Mouse (Mus musculus) stomach, embryonic 14.5 days (tissue): ENCODE results near the gene Spaar. TPM values are rescaled to one million over a fixed set of nuclear protein-coding genes. Genes with fewer than 3 reads are reported as not detected.

Experiments
- ATAC-seq: fragments of 200-750 bp; cut with Nextera tagmentation; 2 replicates; pipeline ENCODE4 v1.8.0; 2017; ENCODE audit warnings: low read depth, moderate TSS enrichment; ENCODE audit not compliant: insufficient number of reproducible peaks, insufficient read depth, low FRiP score
- H3K27ac ChIP-seq: fragments of 300-500 bp; sonication (generic); 2 replicates; pipeline ENCODE4 v1.5.1; 2014; ENCODE audit warnings: mild to moderate bottlenecking, low read length, moderate library complexity, mixed read lengths
- H3K27me3 ChIP-seq: fragments of 300-500 bp; sonication (generic); 2 replicates; pipeline ENCODE4 v1.6.1; 2014; ENCODE audit warnings: low read length, control low read depth, mixed read lengths; ENCODE audit not compliant: control insufficient read depth, insufficient read depth
- H3K36me3 ChIP-seq: fragments of 300-500 bp; sonication (generic); 2 replicates; pipeline ENCODE4 v1.6.1; 2014; ENCODE audit warnings: mild to moderate bottlenecking, control low read depth, low read length, moderate library complexity, mixed read lengths; ENCODE audit not compliant: control insufficient read depth, insufficient read depth
- H3K4me1 ChIP-seq: fragments of 300-500 bp; sonication (generic); 2 replicates; pipeline ENCODE4 v1.6.1; 2014; ENCODE audit warnings: low read length, control low read depth, mixed read lengths; ENCODE audit not compliant: control insufficient read depth, insufficient read depth
- H3K4me2 ChIP-seq: fragments of 300-500 bp; sonication (generic); replicated peaks from 2 replicates; pipeline ENCODE4 v1.6.1; 2014; ENCODE audit warnings: low read depth, low read length, control low read depth
- H3K4me3 ChIP-seq: fragments of 300-500 bp; sonication (generic); 2 replicates; pipeline ENCODE4 v1.5.1; 2014; ENCODE audit warnings: low read depth, low read length, control low read depth
- H3K9ac ChIP-seq: fragments of 300-500 bp; sonication (generic); replicated peaks from 2 replicates; pipeline ENCODE4 v1.6.1; 2014; ENCODE audit warnings: low read depth, mild to moderate bottlenecking, control low read depth, low read length, moderate library complexity, mixed read lengths
- H3K9me3 ChIP-seq: fragments of 300-500 bp; sonication (generic); 2 replicates; pipeline ENCODE4 v1.6.1; 2016; ENCODE audit warnings: low read depth, low read length, control low read depth; ENCODE audit not compliant: control insufficient read depth
- WGBS: fragments of 180-500 bp; shearing (Covaris S2); extraction: QIAGEN DNeasy Blood & Tissue Kit; methylation state at CpG from one replicate; pipeline ENCODE4 v1.1.7; 2014; 5-methylcytosine and 5-hydroxymethylcytosine counted together
- polyA plus RNA-seq: library from polyadenylated mRNA; unstranded; fragments of >200 nt; fragmentation: Nextera tagmentation; extraction: Ambion mirVana; gene quantifications from 2 replicates; pipeline ENCODE4 v1.2.1, GENCODE M21; 2014

Gene Spaar
- polyA plus RNA-seq, 1 experiment from 2014 or later, result 0.10 TPM

DNA sequence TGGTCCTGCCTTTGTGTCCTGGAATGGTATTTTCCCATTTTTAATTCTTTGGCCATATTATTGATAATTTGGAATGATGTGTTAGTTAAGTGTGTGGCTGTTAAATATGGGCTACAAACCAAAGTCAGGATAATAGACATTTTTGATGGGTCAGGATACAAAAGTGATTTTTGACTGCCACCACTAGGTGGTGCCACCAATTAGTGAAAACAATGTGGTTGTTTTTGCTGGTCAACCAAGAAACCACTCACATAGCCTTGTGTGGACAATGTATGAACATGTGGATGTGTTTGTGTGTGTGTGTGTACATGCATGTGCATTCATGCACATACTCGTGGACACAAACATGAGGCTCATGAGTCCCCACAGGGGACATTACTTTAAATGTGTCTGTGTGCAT, 5.1 kb upstream of the Spaar start:
- H3K9ac ChIP-seq, result no peak overlapping the region
- no peak for ATAC-seq
- H3K27me3 ChIP-seq, result no peaks in the 10 kb centered on the region
- H3K9me3 ChIP-seq, result no peaks in the 10 kb centered on the region
- no peak overlapping the region for H3K4me2 ChIP-seq
- peaks cover 26% of the 10 kb centered on the region for H3K4me1 ChIP-seq
- 26% methylated on average over 1 of the region's 1 CpGs for WGBS
- H3K36me3 ChIP-seq, result no peaks in the 10 kb centered on the region
- no peak overlapping the region for H3K4me3 ChIP-seq
- H3K27ac ChIP-seq, result no peak overlapping the region

DNA sequence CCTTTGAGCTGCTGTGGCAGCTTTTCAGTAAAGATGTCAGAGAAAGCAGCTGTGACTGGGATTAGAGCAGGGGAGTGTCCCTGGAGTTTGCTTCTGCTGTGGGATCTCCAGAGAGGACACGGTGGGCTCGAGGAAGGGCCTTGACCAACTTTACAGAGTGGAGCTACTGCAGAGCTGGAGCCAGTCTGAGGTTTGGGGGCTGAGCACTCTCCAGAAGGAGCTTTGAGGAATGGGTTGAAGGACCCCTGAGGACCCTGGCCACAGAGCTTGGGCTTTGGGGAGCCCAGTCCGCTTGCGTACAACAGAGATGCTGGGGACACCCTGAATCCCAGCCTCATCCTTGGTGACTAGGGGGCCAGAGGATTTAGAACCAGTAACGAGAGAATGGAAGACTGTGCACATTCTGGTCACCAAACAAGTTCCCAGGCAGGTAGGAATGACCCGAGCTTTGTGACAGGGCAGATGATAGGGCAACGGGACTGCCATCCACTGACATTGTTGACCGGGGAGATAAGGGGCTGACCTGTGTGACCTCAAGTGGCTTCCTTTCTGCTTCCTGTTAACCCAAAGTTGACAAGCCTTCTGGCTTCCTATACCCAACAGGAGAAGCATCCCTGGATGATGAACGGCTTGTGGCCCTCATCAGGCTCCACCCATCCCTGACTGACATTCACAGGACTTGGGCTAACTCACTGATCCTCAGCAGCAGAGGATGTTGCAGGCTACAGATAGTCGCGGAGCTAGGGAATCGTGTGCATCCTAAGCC, 3.4 kb upstream of the Spaar start:
- Histone ChIP-seq H3K4me2 (no peak overlapping the region), H3K9me3 (no peaks in the 10 kb centered on the region), H3K36me3 (no peaks in the 10 kb centered on the region), H3K27ac (no peak overlapping the region), H3K27me3 (no peaks in the 10 kb centered on the region), H3K4me1 (peaks cover 32% of the 10 kb centered on the region), H3K4me3 (no peak overlapping the region), H3K9ac (no peak overlapping the region)
- WGBS, result 46% methylated on average over 12 of the region's 12 CpGs
- ATAC-seq, result 0 out of 2 replicates have a peak, but pooled peaks have one; percentile 6

DNA sequence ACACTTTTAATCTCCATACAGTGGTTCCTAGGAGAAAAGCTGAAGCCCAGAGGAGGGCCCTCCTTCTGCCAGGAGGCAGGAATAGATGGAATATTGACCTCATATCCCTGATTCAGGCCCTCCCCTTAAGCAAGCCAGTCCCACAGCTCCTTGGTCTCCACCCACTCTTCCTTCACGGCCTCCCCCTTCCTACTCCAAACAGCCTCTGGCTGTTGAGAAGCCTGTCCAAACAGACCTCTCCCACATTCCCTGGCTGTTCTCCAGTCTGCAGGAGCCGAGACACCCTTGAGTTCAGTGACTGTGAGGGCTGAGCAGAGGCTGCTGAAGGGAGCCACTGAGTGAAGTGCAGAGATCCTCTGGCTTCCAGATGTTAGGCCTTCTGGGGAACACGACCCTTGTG, 2.8 kb upstream of the Spaar start, which contains the start of gene Hrct1:
Gene Hrct1 (plus strand): TSS at position 194 of the 400 bp plus-strand sequence.
- 22% methylated on average over 3 of the region's 3 CpGs for WGBS
- H3K36me3 ChIP-seq, result no peaks in the 10 kb centered on the region
- no peak within 1 kb of the TSS for H3K9ac ChIP-seq
- ATAC-seq, result peak; percentile 81; the same call in 1 of the 2 replicates
- peaks cover 32% of the 10 kb centered on the region for H3K4me1 ChIP-seq
- no peaks in the 10 kb centered on the region for H3K9me3 ChIP-seq
- no peak within 1 kb of the TSS for H3K4me2 ChIP-seq
- H3K27me3 ChIP-seq, result no peaks in the 10 kb centered on the region
- H3K4me3 ChIP-seq, result no peak within 1 kb of the TSS
- H3K27ac ChIP-seq, result peak within 1 kb of the TSS; percentile 36; the same call in 1 of the 2 replicates

DNA sequence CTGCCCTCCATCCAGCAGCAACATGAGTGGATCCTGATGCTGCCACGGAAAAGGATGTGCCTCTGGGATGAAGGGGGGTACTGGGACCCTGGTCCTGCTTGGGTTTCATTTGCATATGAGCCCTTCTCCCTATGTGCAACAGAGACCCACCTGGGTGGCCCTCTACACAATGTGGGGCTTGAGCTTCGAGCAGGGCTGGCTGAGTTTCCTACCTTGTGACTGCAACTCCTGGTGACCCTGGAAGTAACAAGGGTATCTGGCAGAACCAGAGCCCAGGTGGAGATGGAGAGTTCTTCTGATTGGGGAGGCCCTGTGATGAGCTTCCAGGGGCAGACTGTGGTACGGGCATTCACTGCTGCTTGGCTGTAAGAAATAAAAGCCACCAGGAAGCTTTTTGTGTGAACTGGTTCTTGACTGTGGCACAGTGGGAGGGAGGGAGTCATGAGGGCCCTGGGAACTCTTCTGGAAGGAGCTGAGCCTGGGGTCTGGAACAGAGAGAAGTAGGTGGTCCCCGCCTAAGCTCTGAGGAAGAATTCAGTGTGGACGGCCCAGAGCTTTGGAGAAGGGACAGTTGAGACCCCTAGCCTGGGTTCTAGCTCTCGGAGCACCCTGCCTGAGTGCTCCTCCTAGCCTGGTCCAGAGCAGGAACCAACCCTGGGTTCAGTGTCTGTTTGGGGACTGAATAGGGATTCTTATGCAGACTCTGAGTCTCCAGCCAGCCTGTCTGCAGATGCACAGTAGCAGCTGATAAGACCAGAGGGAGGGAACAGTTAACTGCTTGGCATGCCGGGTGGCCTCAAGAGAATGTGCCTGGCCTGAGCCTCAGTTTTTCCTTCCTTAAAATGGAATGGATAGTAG, 1.9 kb upstream of the Spaar start:
- Histone ChIP-seq H3K27me3 (no peaks in the 10 kb centered on the region), H3K9ac (no peak overlapping the region), H3K4me3 (no peak overlapping the region), H3K4me2 (no peak overlapping the region), H3K36me3 (no peaks in the 10 kb centered on the region), H3K9me3 (no peaks in the 10 kb centered on the region), H3K4me1 (peaks cover 32% of the 10 kb centered on the region), H3K27ac (peak overlapping the region; percentile 36; the same call in 1 of the 2 replicates)
- no peak for ATAC-seq
- WGBS, result 67% methylated on average over 7 of the region's 7 CpGs

DNA sequence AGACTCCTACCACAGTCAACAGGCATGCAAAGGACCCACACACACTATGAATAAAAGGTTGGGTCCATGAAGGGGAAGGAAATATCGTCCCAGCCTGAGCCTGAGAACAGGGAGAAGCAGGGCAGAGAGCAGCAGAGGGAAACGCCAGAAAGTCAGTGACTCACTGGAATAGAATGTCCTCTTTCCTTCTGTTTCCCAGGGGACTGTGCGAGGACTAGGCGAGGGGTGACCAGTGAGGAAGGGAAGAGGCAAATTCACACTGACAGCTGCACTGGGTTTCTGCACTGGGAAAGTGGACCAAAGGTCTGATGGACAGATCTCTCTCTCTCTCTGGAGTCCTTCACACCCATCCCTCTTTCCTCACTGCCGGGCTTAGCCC, 1.3 kb upstream of the Spaar start:
- ATAC-seq, result 0 out of 2 replicates have a peak, but pooled peaks have one; percentile 65
- no peak overlapping the region for H3K4me2 ChIP-seq
- WGBS, result 23% methylated on average over 5 of the region's 5 CpGs

DNA sequence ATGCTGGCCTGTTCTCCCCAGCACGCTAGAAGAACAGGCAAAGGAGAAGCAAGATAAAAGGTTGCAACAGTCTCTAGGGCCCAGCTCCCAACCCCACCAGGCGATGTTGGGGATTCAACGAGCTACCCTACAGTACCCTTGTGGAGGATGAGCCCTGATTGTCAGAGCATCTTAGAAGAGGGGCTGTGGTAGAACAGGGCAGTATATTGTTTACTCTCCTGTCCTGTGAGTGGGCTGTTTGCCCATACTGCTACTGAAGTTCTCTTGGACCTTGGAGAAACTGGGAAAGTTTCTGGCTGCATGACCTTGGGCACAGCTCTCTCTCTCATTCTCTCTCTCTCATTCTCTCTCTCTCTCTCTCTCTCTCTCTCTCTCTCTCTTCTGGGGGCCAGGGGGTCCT, 708 bp upstream of the Spaar start:
- Histone ChIP-seq H3K36me3 (no peaks in the 10 kb centered on the region), H3K4me2 (no peak overlapping the region), H3K9me3 (no peaks in the 10 kb centered on the region), H3K27me3 (no peaks in the 10 kb centered on the region), H3K9ac (no peak overlapping the region), H3K4me3 (no peak overlapping the region), H3K27ac (no peak overlapping the region; the same call in 1 of the 2 replicates), H3K4me1 (peaks cover 32% of the 10 kb centered on the region)
- ATAC-seq, result no peak
- WGBS, result 62% methylated on average over 3 of the region's 3 CpGs

More for the DNA sequence above, 1.3 kb upstream of the Spaar start:
- H3K4me3 ChIP-seq, result no peak overlapping the region
- H3K27me3 ChIP-seq, result no peaks in the 10 kb centered on the region
- no peaks in the 10 kb centered on the region for H3K36me3 ChIP-seq
- no peaks in the 10 kb centered on the region for H3K9me3 ChIP-seq
- H3K27ac ChIP-seq, result peak overlapping the region; percentile 36; the same call in 1 of the 2 replicates
- H3K4me1 ChIP-seq, result peaks cover 32% of the 10 kb centered on the region
- H3K9ac ChIP-seq, result no peak overlapping the region

DNA sequence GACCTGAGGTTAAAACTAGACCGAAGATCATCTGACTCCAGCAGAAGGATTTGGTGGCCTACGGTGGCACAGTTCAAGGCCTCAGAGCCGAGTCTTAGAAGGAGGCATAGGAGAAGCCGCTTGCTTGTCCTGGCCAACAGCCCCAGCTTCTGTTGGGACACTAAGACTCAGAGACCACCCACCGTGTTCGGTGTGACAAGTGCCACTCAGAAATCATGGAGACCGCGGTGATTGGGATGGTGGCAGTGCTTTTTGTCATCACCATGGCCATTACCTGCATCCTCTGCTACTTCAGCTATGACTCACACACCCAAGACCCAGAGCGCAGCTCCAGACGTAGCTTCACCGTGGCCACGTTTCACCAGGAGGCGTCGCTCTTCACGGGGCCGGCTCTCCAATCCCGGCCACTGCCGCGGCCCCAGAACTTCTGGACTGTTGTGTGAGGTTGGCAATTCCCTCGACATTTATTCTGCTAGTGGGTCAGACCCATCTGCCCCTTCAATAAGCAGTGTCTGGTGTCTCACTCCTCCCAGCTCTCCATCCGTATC, 990 bp downstream of the Spaar start:
- WGBS, result 64% methylated on average over 21 of the region's 21 CpGs
- Histone ChIP-seq H3K27me3 (no peaks in the 10 kb centered on the region), H3K4me3 (no peak overlapping the region), H3K9ac (no peak overlapping the region), H3K36me3 (no peaks in the 10 kb centered on the region), H3K4me2 (no peak overlapping the region), H3K4me1 (peaks cover 32% of the 10 kb centered on the region), H3K27ac (no peak overlapping the region), H3K9me3 (no peaks in the 10 kb centered on the region)
- no peak for ATAC-seq

DNA sequence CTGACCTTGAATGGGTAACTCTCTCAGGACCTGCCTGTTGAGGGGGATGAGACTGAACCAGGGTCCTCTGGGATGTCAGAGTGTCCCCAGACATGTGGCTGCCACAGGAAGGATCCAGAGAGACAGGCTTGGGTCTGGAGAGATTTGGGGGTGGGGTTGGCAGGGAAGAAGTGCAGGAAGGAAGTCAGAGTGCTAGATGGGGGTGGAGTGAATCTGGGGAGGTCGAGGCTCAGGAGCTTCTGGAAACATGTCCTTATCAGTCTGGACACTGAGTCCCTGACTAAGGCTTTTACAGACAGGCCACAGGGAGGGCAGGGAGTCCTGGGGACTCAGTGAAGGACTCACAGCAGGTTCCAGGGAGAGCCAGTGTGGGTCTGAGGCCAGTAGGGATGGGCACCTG, 2.3 kb downstream of the Spaar start:
- Histone ChIP-seq H3K4me3 (no peak overlapping the region), H3K36me3 (no peaks in the 10 kb centered on the region), H3K4me1 (peaks cover 26% of the 10 kb centered on the region), H3K27ac (no peak overlapping the region), H3K9me3 (no peaks in the 10 kb centered on the region), H3K9ac (no peak overlapping the region), H3K27me3 (no peaks in the 10 kb centered on the region), H3K4me2 (no peak overlapping the region)
- 23% methylated on average over 1 of the region's 1 CpGs for WGBS
- ATAC-seq, result no peak
